Mouse (Mus musculus): ENCODE results near the gene Nmt2.

DNA sequence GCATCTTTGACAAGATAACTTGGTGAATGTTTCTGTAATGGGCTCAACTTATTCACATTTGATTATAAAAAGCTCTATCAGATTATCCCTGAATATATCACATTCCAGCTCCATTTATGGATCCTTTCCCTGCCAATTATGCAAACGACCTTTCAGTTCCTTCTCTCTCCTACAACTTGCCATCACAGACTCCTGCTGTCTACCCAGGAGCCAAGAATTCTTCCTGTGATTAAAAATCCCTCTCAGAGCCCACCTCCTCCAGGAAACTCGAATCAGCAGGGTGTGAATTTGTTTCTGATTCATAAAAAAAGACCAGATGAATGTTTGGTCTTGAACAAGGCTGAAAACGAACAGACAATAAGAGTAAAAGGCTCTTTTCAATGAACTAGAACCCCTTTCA lies 16.1 kb upstream of the Nmt2 start:
- TF ChIP-seq CTCF (IDR thresholded peaks at IDR 0.05): no peak
- no peak for TF ChIP-seq POLR2A (IDR thresholded peaks at IDR 0.05; ENCODE audit: insufficient read depth, low read depth, low read length)
